Mouse (Mus musculus) bone marrow macrophage, adult 2 months (primary cell): ENCODE data around the gene Tmem86a. TPM values are rescaled to one million over a fixed set of nuclear protein-coding genes. Genes with fewer than 3 reads are reported as not detected.
"Not testable (repeated sequence)": the region's sequence is repeated elsewhere in the genome, so short reads cannot be mapped to it uniquely, and the experiment has no call there.

Source experiments
- H3K27ac ChIP-seq: 2 replicates; pipeline ENCODE4 v1.5.1; 2012; ENCODE audit warnings: low read depth, low read length; ENCODE audit not compliant: insufficient read depth
- H3K4me1 ChIP-seq: 2 replicates; pipeline ENCODE4 v1.6.1; 2012; ENCODE audit warnings: low read length; ENCODE audit not compliant: control insufficient read depth, insufficient read depth
- H3K4me3 ChIP-seq: 2 replicates; pipeline ENCODE4 v1.5.1; 2012; ENCODE audit warnings: mild to moderate bottlenecking, low read length, moderate library complexity; ENCODE audit not compliant: insufficient read depth
- CTCF ChIP-seq: IDR thresholded peaks from 2 replicates; pipeline ENCODE4 v1.5.1; 2012; ENCODE audit warnings: low read depth, mild to moderate bottlenecking, low read length, moderate library complexity
- POLR2A ChIP-seq: IDR thresholded peaks from 2 replicates; pipeline ENCODE4 v1.6.1; 2012; ENCODE audit warnings: mild to moderate bottlenecking, low read depth, low read length, borderline replicate concordance
- polyA plus RNA-seq: library from polyadenylated mRNA; stranded (reverse); fragments of >200 nt; gene quantifications from 2 replicates; pipeline ENCODE4 v1.2.4, GENCODE M21; 2012; ENCODE audit not compliant: missing spikeins, insufficient read depth, insufficient read length

Gene Tmem86a
- polyA plus RNA-seq, 1 experiment, result 100 TPM

DNA sequence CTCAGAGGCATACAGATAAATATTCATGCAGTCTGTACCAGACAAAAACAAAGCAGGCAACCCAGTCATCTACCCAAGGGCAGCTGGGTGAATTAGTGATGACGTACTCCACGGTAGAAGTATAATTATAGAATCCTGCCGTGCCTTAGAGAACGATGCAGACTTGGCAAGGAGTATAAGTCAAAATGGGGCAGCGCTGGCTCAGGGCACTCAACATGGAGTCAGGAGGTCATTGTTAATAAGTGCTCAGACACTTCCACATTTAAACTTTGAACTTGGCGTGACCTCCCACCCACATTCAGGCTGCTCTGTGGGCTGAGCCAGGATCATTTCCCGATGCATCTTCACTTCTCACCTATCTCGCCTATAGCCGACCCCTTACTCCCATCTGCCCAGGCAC is 25.0 kb upstream of the Tmem86a start:
- Histone ChIP-seq H3K4me1 (peaks cover 10% of the 10 kb centered on the region), H3K27ac (no peak overlapping the region), H3K4me3 (no peak overlapping the region)
- TF ChIP-seq POLR2A (no peak), CTCF (no peak)

DNA sequence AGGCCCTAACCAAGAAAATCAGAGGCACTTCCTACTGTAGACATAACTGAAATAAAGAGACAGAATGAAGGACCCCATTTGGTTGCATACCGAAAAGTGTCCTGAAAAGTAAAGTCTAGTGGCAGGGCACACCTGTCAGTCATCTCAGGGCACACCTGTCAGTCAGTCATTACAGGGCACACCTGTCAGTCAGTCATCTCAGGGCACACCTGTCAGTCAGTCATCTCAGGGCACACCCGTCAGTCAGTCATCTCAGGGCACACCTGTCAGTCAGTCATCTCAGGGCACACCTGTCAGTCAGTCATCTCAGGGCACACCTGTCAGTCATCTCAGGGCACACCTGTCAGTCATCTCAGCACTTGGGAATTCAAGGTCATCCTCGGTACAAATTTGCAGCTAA is 23.5 kb upstream of the Tmem86a start:
- H3K4me3 ChIP-seq, H3K27ac ChIP-seq: not testable (repeated sequence)
- H3K4me1 ChIP-seq, result peaks cover 21% of the 10 kb centered on the region

DNA sequence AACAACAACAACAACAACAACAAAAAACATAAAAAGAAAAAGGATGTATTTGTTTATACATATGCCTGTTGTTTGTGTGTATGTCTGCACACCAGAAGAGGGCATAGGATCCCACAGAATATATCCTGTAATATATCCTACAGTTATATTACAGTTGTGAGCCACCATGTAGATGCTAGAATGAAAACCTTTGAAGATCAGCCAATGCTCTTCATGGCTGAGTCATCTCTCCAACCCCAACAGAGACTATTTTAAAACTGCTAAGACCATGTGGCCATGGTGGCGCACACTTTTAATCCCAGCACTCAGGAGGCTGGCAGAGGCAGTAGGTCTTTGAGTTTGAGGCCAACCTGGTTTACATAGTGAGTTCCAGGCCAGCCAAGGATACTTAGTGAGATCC is 22.9 kb upstream of the Tmem86a start:
- TF ChIP-seq POLR2A (no peak), CTCF (no peak)
- H3K4me1 ChIP-seq, result peaks cover 18% of the 10 kb centered on the region
- no peak overlapping the region for H3K27ac ChIP-seq
- no peak overlapping the region for H3K4me3 ChIP-seq

DNA sequence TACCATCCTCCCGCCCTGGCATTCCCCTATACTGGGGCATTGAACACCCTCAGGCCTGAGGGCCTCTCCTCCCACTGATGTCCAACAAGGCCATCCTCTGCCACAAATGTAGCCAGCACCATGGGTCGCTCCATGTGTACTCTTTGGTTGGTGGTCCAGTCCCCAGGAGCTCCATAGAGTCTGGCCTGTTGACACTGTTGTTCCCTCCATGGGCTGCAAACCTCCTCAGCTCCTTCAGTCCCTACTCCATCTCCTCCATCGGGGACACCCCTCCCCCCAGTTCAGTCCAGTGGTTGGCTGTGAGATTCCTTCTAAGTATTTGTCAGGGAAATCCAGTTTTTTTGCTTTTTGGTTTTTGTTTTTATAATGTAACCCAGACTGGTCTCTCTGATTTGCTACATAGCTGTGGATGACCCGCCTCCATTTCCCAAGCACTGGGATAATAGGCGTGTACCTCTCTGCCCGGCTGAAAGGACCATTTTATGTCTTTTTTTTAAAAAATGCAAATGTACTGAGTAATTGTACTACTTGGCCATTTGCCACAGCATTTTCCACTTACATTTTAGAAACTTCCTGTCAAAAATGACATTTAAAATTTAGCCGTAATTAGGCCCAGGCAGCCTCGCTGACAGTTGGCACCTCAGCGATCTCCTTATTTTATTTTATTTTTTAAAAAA is 19.7 kb upstream of the Tmem86a start:
- TF ChIP-seq CTCF, result no peak
- no peak for TF ChIP-seq POLR2A
- peaks cover 21% of the 10 kb centered on the region for H3K4me1 ChIP-seq
- H3K4me3 ChIP-seq, result no peak overlapping the region
- no peak overlapping the region for H3K27ac ChIP-seq

DNA sequence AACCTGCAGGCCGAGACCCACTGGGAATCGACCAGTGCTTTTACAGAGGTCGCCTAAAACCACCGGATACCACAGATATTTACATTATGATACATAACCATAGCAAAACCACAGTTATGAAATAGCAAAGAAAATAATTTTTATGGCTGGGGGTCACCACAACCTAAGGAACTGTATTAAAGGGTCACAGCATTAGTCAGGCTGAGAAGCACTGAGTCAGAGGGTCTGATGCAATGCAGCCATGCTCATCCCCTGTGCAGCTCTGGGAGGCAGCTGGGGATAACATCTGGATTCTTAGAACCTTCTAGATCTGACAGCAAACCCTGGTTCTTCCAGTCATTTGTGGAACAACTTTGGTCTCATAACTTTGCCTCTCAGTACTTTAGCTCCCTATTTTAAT is 19.0 kb upstream of the Tmem86a start:
- TF ChIP-seq POLR2A (no peak), CTCF (no peak)
- no peak overlapping the region for H3K27ac ChIP-seq
- peaks cover 21% of the 10 kb centered on the region for H3K4me1 ChIP-seq
- H3K4me3 ChIP-seq, result no peak overlapping the region

DNA sequence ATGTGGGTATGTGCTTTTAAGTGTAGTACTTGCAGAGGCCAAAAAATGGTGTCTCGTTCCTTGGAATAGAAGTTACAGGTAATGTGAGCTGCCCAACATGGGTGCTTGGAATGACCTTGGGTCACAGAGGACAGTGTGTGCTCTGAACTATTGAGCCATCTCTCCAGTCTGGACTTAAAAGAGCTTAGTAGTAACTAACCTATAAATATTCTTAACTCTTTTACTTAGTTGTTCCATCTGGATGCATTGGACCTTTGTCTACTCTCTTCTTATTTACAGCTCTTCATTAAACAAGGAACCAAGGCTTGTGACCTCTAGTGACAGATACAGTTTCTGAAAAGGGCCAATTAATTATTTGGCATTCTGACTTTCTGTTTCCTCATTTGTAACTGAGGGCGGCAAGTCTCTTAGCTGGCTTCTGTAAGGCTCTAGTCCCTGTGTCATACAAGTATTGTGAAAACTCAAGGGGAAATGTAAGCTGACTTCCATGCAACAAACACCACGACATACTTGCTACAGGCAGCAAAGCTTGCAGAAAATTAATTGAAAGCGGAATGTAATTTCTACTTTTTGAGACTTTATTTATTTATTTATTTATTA is 15.5 kb upstream of the Tmem86a start:
- TF ChIP-seq CTCF (no peak), POLR2A (no peak)
- Histone ChIP-seq H3K4me1 (peaks cover 21% of the 10 kb centered on the region), H3K4me3 (no peak overlapping the region), H3K27ac (peak overlapping the region; percentile 43; the same call in 1 of the 2 replicates)

DNA sequence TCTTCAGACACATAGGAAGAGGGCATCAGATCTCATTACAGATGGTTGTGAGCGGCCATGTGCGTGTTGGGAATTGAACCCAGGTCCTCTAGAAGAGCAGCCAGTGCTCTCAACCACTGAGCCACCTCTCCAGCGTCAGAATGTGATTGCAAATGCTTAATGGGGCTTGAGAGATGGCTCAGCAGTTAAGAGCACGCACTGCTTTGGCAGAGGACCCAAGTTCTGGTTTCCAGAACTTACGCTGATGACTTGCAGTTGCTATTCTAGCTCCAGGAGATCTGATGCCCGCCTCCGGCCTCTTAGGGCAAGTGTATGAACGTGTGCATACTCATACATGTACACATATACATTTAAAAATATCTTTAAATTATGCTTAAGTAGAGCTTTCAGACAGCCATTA is 15.0 kb upstream of the Tmem86a start:
- Histone ChIP-seq H3K27ac (peak overlapping the region; percentile 38; the same call in 1 of the 2 replicates), H3K4me1 (peaks cover 20% of the 10 kb centered on the region), H3K4me3 (no peak overlapping the region)
- TF ChIP-seq CTCF, result no peak
- TF ChIP-seq POLR2A, result no peak

DNA sequence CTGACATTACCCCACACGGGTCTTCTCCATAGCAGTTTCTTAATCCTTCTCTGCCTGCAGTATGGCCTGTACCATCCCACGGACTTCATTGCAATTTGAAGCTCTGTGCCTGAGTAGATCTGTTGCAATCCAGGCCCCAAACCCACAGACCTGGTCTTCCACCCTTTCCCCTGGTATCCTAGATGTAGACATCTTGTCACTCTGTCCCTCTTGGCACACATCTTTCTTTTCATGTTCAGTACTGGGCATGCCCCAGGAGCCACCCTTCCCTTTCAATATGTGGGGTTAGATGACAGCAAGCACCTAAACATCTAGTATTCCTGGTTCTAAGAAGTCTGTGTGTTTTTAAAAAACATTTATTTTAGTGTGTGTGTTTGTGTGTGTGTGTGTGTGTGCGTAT is 8.7 kb upstream of the Tmem86a start:
- H3K4me3 ChIP-seq, result no peak overlapping the region
- TF ChIP-seq CTCF (no peak), POLR2A (no peak)
- H3K4me1 ChIP-seq, result no peaks in the 10 kb centered on the region
- H3K27ac ChIP-seq, result no peak overlapping the region

DNA sequence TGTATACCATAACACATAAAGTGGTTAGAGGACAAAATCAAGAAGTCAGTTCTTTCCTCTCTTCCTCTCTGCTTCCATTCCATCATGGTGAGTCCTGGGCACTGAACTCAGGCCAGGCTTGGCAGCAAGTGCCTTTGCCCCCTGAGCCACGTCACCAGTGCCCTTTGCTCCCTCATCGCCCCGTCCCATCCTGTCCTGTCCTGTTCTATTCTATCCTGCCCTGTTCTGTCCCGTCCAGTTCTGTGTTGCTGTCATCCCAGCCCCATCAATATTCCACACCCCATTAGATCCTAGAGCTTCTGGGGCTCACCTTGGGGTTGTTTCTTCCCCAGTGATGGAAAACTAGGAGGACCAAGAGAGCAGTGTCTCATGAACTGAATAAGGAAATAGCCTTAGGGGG is 8.3 kb upstream of the Tmem86a start:
- H3K4me1 ChIP-seq, result no peaks in the 10 kb centered on the region
- H3K4me3 ChIP-seq, result no peak overlapping the region
- TF ChIP-seq CTCF, result no peak
- no peak for TF ChIP-seq POLR2A
- H3K27ac ChIP-seq, result no peak overlapping the region

DNA sequence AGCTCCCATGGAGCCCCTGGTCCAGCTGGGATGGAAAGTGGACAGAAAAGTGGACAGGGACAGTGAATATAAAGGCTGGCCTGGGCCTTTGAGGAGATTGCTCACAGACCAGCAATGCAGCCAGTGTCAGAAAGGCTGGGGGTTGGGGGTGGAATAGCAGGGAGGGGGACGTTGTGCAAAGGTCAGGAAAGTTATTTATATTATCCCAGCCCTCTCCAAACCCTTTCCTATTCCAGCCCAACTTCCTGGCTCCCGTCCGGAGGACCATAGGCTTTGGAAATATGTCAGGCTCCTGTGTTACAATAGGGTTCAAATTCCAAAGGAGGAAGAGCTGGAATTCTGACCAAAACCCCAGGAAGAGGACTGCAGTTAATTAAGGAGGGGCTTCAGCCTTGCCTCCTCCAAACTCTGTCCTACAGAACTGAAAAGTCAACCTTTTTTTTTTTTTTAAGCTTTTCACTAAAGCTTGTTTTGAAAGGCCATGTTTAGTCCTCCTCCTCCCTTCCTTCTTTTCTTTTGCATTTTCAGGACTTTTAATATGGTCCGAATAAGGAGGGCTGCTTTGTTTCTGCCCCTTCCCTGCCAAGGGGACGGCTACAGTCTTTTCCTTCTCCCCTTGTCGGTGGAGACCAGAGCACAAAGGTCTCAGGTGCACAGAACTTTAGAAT is 7.4 kb upstream of the Tmem86a start:
- Histone ChIP-seq H3K27ac (no peak overlapping the region), H3K4me3 (no peak overlapping the region)
- TF ChIP-seq CTCF, result no peak
- TF ChIP-seq POLR2A, result no peak

More for the DNA sequence above, 7.4 kb upstream of the Tmem86a start:
- no peaks in the 10 kb centered on the region for H3K4me1 ChIP-seq
